In genomic region chr2:84504954-84505394, GRCm38 (mm10) we compare ENCODE assay signal across 8 mouse cellular contexts. TPM values are rescaled to one million over a fixed set of nuclear protein-coding genes. Genes with fewer than 3 reads are reported as not detected.
DNase-seq lines count a peak whose midpoint lies in the region; ATAC-seq and TF ChIP-seq lines count a peak whose summit lies in the region.
"Not testable (repeated sequence)": the region's sequence is repeated elsewhere in the genome, so short reads cannot be mapped to it uniquely, and the experiment has no call there.

No protein-coding gene starts in this region.

- not testable (repeated sequence) for TF ChIP-seq RAD21 in CH12.LX (IDR thresholded peaks at IDR 0.05; ENCODE audit: low read depth, low read length)

- H3K27ac ChIP-seq in CH12.LX (ENCODE audit: insufficient read depth, low read depth); forebrain, embryonic 16.5 days (ENCODE audit: low read length); kidney, embryonic 16.5 days (ENCODE audit: low read length); midbrain, embryonic 14.5 days (replicated peaks; ENCODE audit: low read depth, low read length); stomach, embryonic 14.5 days (ENCODE audit: low read length): not testable (repeated sequence)
- H3K27ac ChIP-seq in liver, embryonic 15.5 days (replicated peaks), result peak overlapping the region; percentile 76

- not testable (repeated sequence) for H3K4me3 ChIP-seq in CH12.LX (replicated peaks in 1 of 3; ENCODE audit: low read depth in 2 of 3, low read length in 2 of 3, poor library complexity in 1 of 3); forebrain, embryonic 16.5 days (replicated peaks; ENCODE audit: low read length); kidney, embryonic 16.5 days (ENCODE audit: low read length); midbrain, embryonic 14.5 days (replicated peaks; ENCODE audit: low read depth, low read length); stomach, embryonic 14.5 days (ENCODE audit: low read depth, low read length)
- H3K4me3 ChIP-seq in liver, embryonic 15.5 days (replicated peaks), result peak overlapping the region; percentile 49

- not testable (repeated sequence) for TF ChIP-seq POLR2A in CH12.LX (IDR thresholded peaks at IDR 0.05; ENCODE audit: low read depth, low read length)

- dilution Hi-C loops in CH12.LX (cut with MboI; ENCODE audit: extremely low pct_ligation_motif_present, extremely low pct_unique_long_range_greater_than_20kb, low sequenced_read_pairs), result not testable (repeated sequence)

- not testable (repeated sequence) for TF ChIP-seq CTCF in CH12.LX (conservative IDR thresholded peaks at IDR 0.05 in 1 of 2, IDR thresholded peaks at IDR 0.05 in 1 of 2; ENCODE audit: low read depth in 2 of 2, low read length in 2 of 2)

- WGBS in forebrain, embryonic 16.5 days, result 52% methylated on average over 5 of the region's 11 CpGs
- WGBS in kidney, embryonic 16.5 days, result 38% methylated on average over 6 of the region's 11 CpGs
- 35% methylated on average over 6 of the region's 11 CpGs for WGBS in liver, embryonic 15.5 days (ENCODE audit: insufficient replicate concordance)
- 58% methylated on average over 5 of the region's 11 CpGs for WGBS in midbrain, embryonic 14.5 days
- WGBS in stomach, embryonic 14.5 days, result 50% methylated on average over 5 of the region's 11 CpGs

- not testable (repeated sequence) for H3K27me3 ChIP-seq in CH12.LX (replicated peaks); forebrain, embryonic 16.5 days (replicated peaks; ENCODE audit: control insufficient read depth, insufficient read depth, low read length); kidney, embryonic 16.5 days (ENCODE audit: insufficient read depth, low read length); liver, embryonic 15.5 days; midbrain, embryonic 14.5 days (ENCODE audit: control insufficient read depth, insufficient read depth, low read length); stomach, embryonic 14.5 days (ENCODE audit: control insufficient read depth, insufficient read depth, low read length)

- H3K79me2 ChIP-seq in CH12.LX (replicated peaks; ENCODE audit: control insufficient read depth, extremely low read depth, insufficient read depth, poor library complexity, severe bottlenecking), result not testable (repeated sequence)

- H3K9me3 ChIP-seq in CH12.LX (replicated peaks; ENCODE audit: low read length); forebrain, embryonic 16.5 days (ENCODE audit: control insufficient read depth, low read length); kidney, embryonic 16.5 days (ENCODE audit: low read length); liver, embryonic 15.5 days (replicated peaks); midbrain, embryonic 14.5 days (ENCODE audit: control insufficient read depth, low read length); stomach, embryonic 14.5 days (ENCODE audit: control insufficient read depth, low read depth, low read length): not testable (repeated sequence)

- TF ChIP-seq EP300 in CH12.LX (IDR thresholded peaks at IDR 0.05; ENCODE audit: low read length), result not testable (repeated sequence)

- H3K4me1 ChIP-seq in CH12.LX (ENCODE audit: control insufficient read depth in 1 of 2, insufficient read depth in 2 of 2); forebrain, embryonic 16.5 days (replicated peaks; ENCODE audit: control insufficient read depth, insufficient read depth, low read length); kidney, embryonic 16.5 days (ENCODE audit: insufficient read depth, low read length); liver, embryonic 15.5 days (replicated peaks); midbrain, embryonic 14.5 days (ENCODE audit: control insufficient read depth, insufficient read depth, low read length); stomach, embryonic 14.5 days (ENCODE audit: control insufficient read depth, insufficient read depth, low read length): not testable (repeated sequence)

- ATAC-seq in forebrain, embryonic 16.5 days, result peak; percentile 47; the same call in 1 of the 2 replicates
- peak; percentile 32 to 58; a peak in 2 of 4 replicates for ATAC-seq in hematopoietic stem cell, adult 5-6 weeks (replicated peaks in 1 of 2; ENCODE audit: insufficient read depth in 1 of 2, low FRiP score in 2 of 2, low TSS enrichment in 1 of 2, low read depth in 1 of 2, poor library complexity in 2 of 2, severe bottlenecking in 2 of 2)
- peak; percentile 69 for ATAC-seq in kidney, embryonic 16.5 days (ENCODE audit: low FRiP score, low TSS enrichment)
- peak; percentile 84 for ATAC-seq in liver, embryonic 15.5 days (ENCODE audit: insufficient read depth)
- ATAC-seq in midbrain, embryonic 14.5 days (ENCODE audit: low FRiP score, low TSS enrichment), result peak; percentile 69
- ATAC-seq in stomach, embryonic 14.5 days (ENCODE audit: insufficient number of reproducible peaks, insufficient read depth, low FRiP score, low read depth), result peak; percentile 63; the same call in 1 of the 2 replicates

- DNase-seq in CH12.LX (ENCODE audit: extremely low read depth), result peak; percentile 23
- peak; percentile 13 for DNase-seq in cerebellum, adult 9-10 months
- DNase-seq in midbrain, embryonic 14.5 days, result peak; percentile 34

- in situ Hi-C loops in CH12.LX (cut with MboI; ENCODE audit: low pct_ligation_motif_present, low pct_unique_long_range_greater_than_20kb, low sequenced_read_pairs), result not testable (repeated sequence)

- H3K9ac ChIP-seq in CH12.LX (ENCODE audit: insufficient read depth, low read depth), result peak overlapping the region; percentile 48
- not testable (repeated sequence) for H3K9ac ChIP-seq in forebrain, embryonic 16.5 days (replicated peaks; ENCODE audit: low read depth, low read length); kidney, embryonic 16.5 days (replicated peaks; ENCODE audit: low read length); midbrain, embryonic 14.5 days (replicated peaks; ENCODE audit: low read length); stomach, embryonic 14.5 days (replicated peaks; ENCODE audit: low read depth, low read length)
- peak overlapping the region; percentile 40; the same call in 1 of the 2 replicates for H3K9ac ChIP-seq in liver, embryonic 15.5 days

- H3K4me2 ChIP-seq in CH12.LX (ENCODE audit: insufficient read depth, low read depth, poor library complexity, severe bottlenecking), result peak overlapping the region; percentile 67; the same call in 1 of the 2 replicates
- H3K4me2 ChIP-seq in forebrain, embryonic 16.5 days (ENCODE audit: low read length), result peak overlapping the region; percentile 39
- peak overlapping the region; percentile 31; the same call in 1 of the 2 replicates for H3K4me2 ChIP-seq in kidney, embryonic 16.5 days (replicated peaks; ENCODE audit: low read depth, low read length)
- H3K4me2 ChIP-seq in liver, embryonic 15.5 days, result peak overlapping the region; percentile 58
- peak overlapping the region; percentile 6; the same call in 1 of the 2 replicates for H3K4me2 ChIP-seq in midbrain, embryonic 14.5 days (ENCODE audit: low read length)
- not testable (repeated sequence) for H3K4me2 ChIP-seq in stomach, embryonic 14.5 days (replicated peaks; ENCODE audit: low read depth, low read length)

- not testable (repeated sequence) for H3K36me3 ChIP-seq in CH12.LX (replicated peaks in 1 of 2; ENCODE audit: control insufficient read depth in 1 of 2, insufficient read depth in 1 of 2, low read length in 1 of 2); forebrain, embryonic 16.5 days (ENCODE audit: control insufficient read depth, insufficient read depth); kidney, embryonic 16.5 days (ENCODE audit: insufficient read depth, low read length); liver, embryonic 15.5 days (replicated peaks); midbrain, embryonic 14.5 days (ENCODE audit: control insufficient read depth, insufficient read depth, low read length); stomach, embryonic 14.5 days (ENCODE audit: control insufficient read depth, insufficient read depth, low read length)

RNA-seq across cellular contexts. Expression of gene Tfpi, which starts 28.4 kb away (rescaled TPM):
- total RNA-seq in CH12.LX (2012; rRNA removed), result not detected in 2 replicates
- total RNA-seq in CH12.LX (2014; rRNA removed), result 0.38 and 0.46 TPM in 2 replicates
- polyA plus RNA-seq in CH12.LX (2012; ENCODE audit: insufficient read length, low read depth), result 0.17 TPM in 1 of 2 replicates, not detected in the other
- 11.8 and 17.9 TPM in 2 replicates for polyA plus RNA-seq in forebrain, embryonic 16.5 days (2015; fragmentation: Nextera tagmentation; extraction: Ambion mirVana)
- total RNA-seq in hematopoietic stem cell, adult 5-6 weeks (2017), result 44.3 and 63.1 TPM in 2 replicates
- 37.2 and 40.2 TPM in 2 replicates for polyA plus RNA-seq in kidney, embryonic 16.5 days (2015; fragmentation: Nextera tagmentation; extraction: Ambion mirVana)
- polyA plus RNA-seq in liver, embryonic 15.5 days (2015; fragmentation: Nextera tagmentation; extraction: Ambion mirVana), result 14.2 and 15.6 TPM in 2 replicates
- 5.5 and 17.7 TPM in 2 replicates for polyA plus RNA-seq in midbrain, embryonic 14.5 days (2014; fragmentation: Nextera tagmentation; extraction: Ambion mirVana)
- polyA plus RNA-seq in stomach, embryonic 14.5 days (2014; fragmentation: Nextera tagmentation; extraction: Ambion mirVana), result 48.3 and 49.4 TPM in 2 replicates
